Mouse (Mus musculus): ENCODE results near the gene Enpp7. TPM values are rescaled to one million over a fixed set of nuclear protein-coding genes. Genes with fewer than 3 reads are reported as not detected.

Gene Enpp7
- polyA plus RNA-seq (2015; fragmentation: Nextera tagmentation; extraction: Ambion mirVana) = not detected in 2 replicates

DNA sequence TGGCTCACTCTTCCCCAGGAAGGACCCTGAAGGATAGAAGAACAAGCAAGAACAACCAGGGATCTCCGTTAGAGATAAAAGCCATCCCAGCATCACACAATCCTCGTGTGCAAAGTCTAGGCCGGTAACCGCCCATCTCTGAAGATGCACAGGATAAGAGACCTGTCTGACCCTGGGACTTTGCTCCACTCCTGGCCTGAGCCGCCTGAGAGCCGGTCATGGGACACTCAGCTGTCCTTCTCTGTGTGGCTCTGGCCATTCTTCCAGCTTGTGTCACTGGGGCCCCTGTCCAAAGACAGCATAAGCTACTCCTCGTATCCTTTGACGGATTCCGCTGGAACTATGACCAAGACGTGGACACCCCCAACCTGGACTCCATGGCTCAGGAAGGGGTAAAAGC, at the start of gene Enpp7:
Gene Enpp7, plus strand, starts transcription at position 190 of the 400 bp plus-strand sequence.
- WGBS = 91% methylated on average over 10 of the region's 10 CpGs
- H3K4me2 ChIP-seq (replicated peaks) = no peak within 1 kb of the TSS
- H3K9ac ChIP-seq = no peak within 1 kb of the TSS
- H3K4me3 ChIP-seq = no peak within 1 kb of the TSS
- H3K4me1 ChIP-seq = 0 out of 2 replicates have a peak, but pooled peaks cover 5% of the 10 kb centered on the region
- H3K27ac ChIP-seq = no peak within 1 kb of the TSS
- no peaks in the 10 kb centered on the region for H3K36me3 ChIP-seq
- no peaks in the 10 kb centered on the region for H3K9me3 ChIP-seq
- 0 out of 2 replicates have a peak, but pooled peaks cover 3% of the 10 kb centered on the region for H3K27me3 ChIP-seq
- ATAC-seq (ENCODE audit: low FRiP score, low read depth) = no peak

GRCm38 (mm10) chr11:118939731-118940130, 48.3 kb upstream of the Enpp7 start:
- no peaks in the 10 kb centered on the region for H3K36me3 ChIP-seq
- H3K27me3 ChIP-seq = peaks cover 24% of the 10 kb centered on the region
- no peak overlapping the region for H3K9ac ChIP-seq
- no peak for ATAC-seq (ENCODE audit: low FRiP score, low read depth)
- H3K4me1 ChIP-seq = no peaks in the 10 kb centered on the region
- H3K4me3 ChIP-seq = no peak overlapping the region
- WGBS = 83% methylated on average over 4 of the region's 4 CpGs
- no peaks in the 10 kb centered on the region for H3K9me3 ChIP-seq
- no peak overlapping the region for H3K4me2 ChIP-seq (replicated peaks)
- H3K27ac ChIP-seq = no peak overlapping the region

DNA sequence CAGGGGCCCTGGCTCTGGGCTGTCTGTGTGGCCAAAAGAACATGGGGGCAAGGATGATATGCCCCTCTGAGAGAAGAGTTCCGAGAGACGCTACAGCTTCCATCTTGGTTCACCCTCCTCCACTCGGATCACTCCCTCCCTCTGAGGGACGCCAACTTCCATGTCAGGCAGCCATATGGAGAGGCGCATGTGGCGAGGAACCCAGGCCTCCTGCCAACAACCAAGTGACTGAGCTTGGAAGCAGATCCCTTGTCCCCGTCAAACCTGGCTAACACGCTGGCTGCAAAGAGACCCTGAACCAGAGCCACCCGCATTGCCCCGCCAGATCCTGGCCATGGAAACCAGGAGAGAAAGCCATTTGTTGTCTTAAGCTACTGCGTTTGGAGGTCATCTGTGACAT, 47.4 kb upstream of the Enpp7 start:
- Histone ChIP-seq H3K4me2 (replicated peaks) (no peak overlapping the region), H3K4me1 (no peaks in the 10 kb centered on the region), H3K27ac (no peak overlapping the region), H3K9ac (no peak overlapping the region), H3K4me3 (no peak overlapping the region), H3K27me3 (peaks cover 24% of the 10 kb centered on the region), H3K9me3 (no peaks in the 10 kb centered on the region), H3K36me3 (no peaks in the 10 kb centered on the region)
- ATAC-seq (ENCODE audit: low FRiP score, low read depth) = no peak
- 76% methylated on average over 11 of the region's 11 CpGs for WGBS

- ATAC-seq (ENCODE audit: low FRiP score, low read depth) = no peak
- 57% methylated on average over 5 of the region's 5 CpGs for WGBS
- peaks cover 24% of the 10 kb centered on the region for H3K27me3 ChIP-seq
Observed at GRCm38 (mm10) chr11:118941268-118941667, 46.7 kb upstream of the Enpp7 start.

GRCm38 (mm10) chr11:118945868-118946267, 42.1 kb upstream of the Enpp7 start:
- Histone ChIP-seq H3K9ac (no peak overlapping the region), H3K4me2 (replicated peaks) (no peak overlapping the region), H3K27ac (no peak overlapping the region), H3K27me3 (peaks cover 14% of the 10 kb centered on the region), H3K4me3 (no peak overlapping the region), H3K4me1 (no peaks in the 10 kb centered on the region), H3K36me3 (no peaks in the 10 kb centered on the region), H3K9me3 (no peaks in the 10 kb centered on the region)
- ATAC-seq (ENCODE audit: low FRiP score, low read depth) = no peak
- WGBS = 80% methylated on average over 8 of the region's 8 CpGs

More at GRCm38 (mm10) chr11:118941268-118941667, 46.7 kb upstream of the Enpp7 start:
- Histone ChIP-seq H3K4me1 (no peaks in the 10 kb centered on the region), H3K4me2 (replicated peaks) (no peak overlapping the region), H3K27ac (no peak overlapping the region), H3K9ac (no peak overlapping the region), H3K36me3 (no peaks in the 10 kb centered on the region), H3K4me3 (no peak overlapping the region), H3K9me3 (no peaks in the 10 kb centered on the region)

GRCm38 (mm10) chr11:118955016-118955415, 33.0 kb upstream of the Enpp7 start:
- Histone ChIP-seq H3K27me3 (no peaks in the 10 kb centered on the region), H3K4me3 (no peak overlapping the region), H3K9ac (no peak overlapping the region), H3K4me1 (peaks cover 42% of the 10 kb centered on the region), H3K27ac (no peak overlapping the region), H3K36me3 (no peaks in the 10 kb centered on the region), H3K9me3 (no peaks in the 10 kb centered on the region), H3K4me2 (replicated peaks) (no peak overlapping the region)
- no peak for ATAC-seq (ENCODE audit: low FRiP score, low read depth)
- WGBS = 25% methylated on average over 6 of the region's 6 CpGs

DNA sequence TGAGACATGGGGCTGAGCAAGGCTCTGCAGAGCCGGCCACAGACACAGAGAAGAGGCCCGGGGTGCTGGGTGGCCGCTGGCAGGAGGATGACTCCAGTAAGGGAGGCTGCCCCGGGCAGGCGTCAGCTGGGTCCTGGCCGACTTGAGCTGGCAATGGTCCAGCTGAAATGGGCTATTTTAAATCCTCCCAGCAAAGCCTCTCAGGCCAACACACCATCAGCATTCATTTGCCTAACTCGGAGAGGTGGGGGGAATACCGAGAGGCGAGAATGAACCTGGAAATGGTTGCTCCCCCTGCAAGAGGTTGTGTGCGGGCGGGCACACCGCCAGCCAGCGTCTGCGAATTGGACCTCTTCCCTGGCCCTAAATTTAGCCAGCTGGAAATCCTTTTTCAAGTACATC, 30.9 kb upstream of the Enpp7 start:
- 44% methylated on average over 14 of the region's 14 CpGs for WGBS
- Histone ChIP-seq H3K27me3 (no peaks in the 10 kb centered on the region), H3K36me3 (no peaks in the 10 kb centered on the region), H3K4me3 (no peak overlapping the region), H3K9me3 (no peaks in the 10 kb centered on the region), H3K27ac (peak overlapping the region; percentile 48; the same call in 1 of the 2 replicates), H3K4me2 (replicated peaks) (no peak overlapping the region; the same call in 1 of the 2 replicates), H3K4me1 (peaks cover 38% of the 10 kb centered on the region), H3K9ac (no peak overlapping the region)
- no peak for ATAC-seq (ENCODE audit: low FRiP score, low read depth)

GRCm38 (mm10) chr11:118960649-118961048, 27.3 kb upstream of the Enpp7 start:
- no peak overlapping the region for H3K9ac ChIP-seq
- no peak for ATAC-seq (ENCODE audit: low FRiP score, low read depth)
- H3K9me3 ChIP-seq = no peaks in the 10 kb centered on the region
- H3K4me1 ChIP-seq = peaks cover 24% of the 10 kb centered on the region
- H3K27me3 ChIP-seq = no peaks in the 10 kb centered on the region
- 64% methylated on average over 3 of the region's 3 CpGs for WGBS
- H3K4me3 ChIP-seq = no peak overlapping the region
- no peak overlapping the region for H3K27ac ChIP-seq
- H3K4me2 ChIP-seq (replicated peaks) = no peak overlapping the region
- no peaks in the 10 kb centered on the region for H3K36me3 ChIP-seq

DNA sequence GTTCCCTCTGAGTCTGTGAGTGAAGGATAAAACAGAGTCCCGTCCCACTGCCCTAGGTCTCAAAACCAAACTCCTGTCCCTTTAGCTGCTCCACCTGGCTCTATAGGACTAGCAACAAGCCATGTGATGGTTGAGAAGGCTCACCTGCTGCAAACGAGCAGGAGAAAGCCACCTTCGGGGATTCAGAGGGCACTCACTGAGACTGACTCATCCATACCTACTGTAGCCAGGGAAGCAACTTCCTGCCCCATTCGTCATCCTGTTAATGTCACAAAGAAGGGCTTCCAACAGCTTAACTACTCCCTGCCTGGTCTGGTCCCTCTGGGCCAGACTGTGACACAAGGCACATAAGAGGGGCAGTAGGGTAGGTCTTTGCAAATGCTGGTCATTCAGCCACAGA, 25.5 kb upstream of the Enpp7 start:
- Histone ChIP-seq H3K27me3 (no peaks in the 10 kb centered on the region), H3K4me3 (no peak overlapping the region), H3K4me1 (peaks cover 12% of the 10 kb centered on the region), H3K9me3 (no peaks in the 10 kb centered on the region), H3K27ac (no peak overlapping the region), H3K4me2 (replicated peaks) (no peak overlapping the region), H3K9ac (no peak overlapping the region), H3K36me3 (no peaks in the 10 kb centered on the region)
- no peak for ATAC-seq (ENCODE audit: low FRiP score, low read depth)
- 52% methylated on average over 4 of the region's 4 CpGs for WGBS

DNA sequence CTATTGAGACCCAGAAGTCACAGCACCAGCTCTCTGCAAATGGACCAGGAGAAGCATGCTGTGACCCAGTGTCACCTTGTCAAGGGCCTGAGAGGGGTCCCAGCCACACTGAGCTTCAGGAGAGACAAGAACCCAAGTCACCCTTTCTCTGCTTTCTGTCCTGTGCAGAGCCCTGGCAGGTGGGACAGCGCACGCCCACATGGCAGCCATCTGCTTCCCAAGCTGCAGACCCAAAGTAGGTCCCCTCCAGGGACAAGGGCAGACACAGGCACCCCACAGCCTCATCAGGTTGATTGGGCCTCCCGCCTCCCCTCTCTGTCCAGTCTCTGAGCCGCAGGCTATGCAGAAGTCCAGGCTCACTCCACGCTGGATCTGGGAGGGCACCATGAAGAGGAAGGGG, 24.1 kb upstream of the Enpp7 start:
- H3K36me3 ChIP-seq = no peaks in the 10 kb centered on the region
- 84% methylated on average over 5 of the region's 5 CpGs for WGBS
- 0 out of 2 replicates have a peak, but pooled peaks cover 6% of the 10 kb centered on the region for H3K4me1 ChIP-seq
- no peak overlapping the region for H3K27ac ChIP-seq
- no peak overlapping the region for H3K4me2 ChIP-seq (replicated peaks)
- no peak for ATAC-seq (ENCODE audit: low FRiP score, low read depth)
- H3K27me3 ChIP-seq = no peaks in the 10 kb centered on the region
- H3K9me3 ChIP-seq = no peaks in the 10 kb centered on the region
- H3K9ac ChIP-seq = no peak overlapping the region
- H3K4me3 ChIP-seq = no peak overlapping the region

GRCm38 (mm10) chr11:118965078-118965477, 22.9 kb upstream of the Enpp7 start:
- 0 out of 2 replicates have a peak, but pooled peaks cover 6% of the 10 kb centered on the region for H3K4me1 ChIP-seq
- no peak overlapping the region for H3K4me3 ChIP-seq
- H3K4me2 ChIP-seq (replicated peaks) = no peak overlapping the region
- WGBS = 27% methylated on average over 7 of the region's 7 CpGs
- H3K9me3 ChIP-seq = no peaks in the 10 kb centered on the region
- H3K27me3 ChIP-seq = no peaks in the 10 kb centered on the region; the same call in 1 of the 2 replicates
- H3K36me3 ChIP-seq = no peaks in the 10 kb centered on the region
- no peak overlapping the region for H3K9ac ChIP-seq
- H3K27ac ChIP-seq = no peak overlapping the region; the same call in 1 of the 2 replicates
- ATAC-seq (ENCODE audit: low FRiP score, low read depth) = no peak

DNA sequence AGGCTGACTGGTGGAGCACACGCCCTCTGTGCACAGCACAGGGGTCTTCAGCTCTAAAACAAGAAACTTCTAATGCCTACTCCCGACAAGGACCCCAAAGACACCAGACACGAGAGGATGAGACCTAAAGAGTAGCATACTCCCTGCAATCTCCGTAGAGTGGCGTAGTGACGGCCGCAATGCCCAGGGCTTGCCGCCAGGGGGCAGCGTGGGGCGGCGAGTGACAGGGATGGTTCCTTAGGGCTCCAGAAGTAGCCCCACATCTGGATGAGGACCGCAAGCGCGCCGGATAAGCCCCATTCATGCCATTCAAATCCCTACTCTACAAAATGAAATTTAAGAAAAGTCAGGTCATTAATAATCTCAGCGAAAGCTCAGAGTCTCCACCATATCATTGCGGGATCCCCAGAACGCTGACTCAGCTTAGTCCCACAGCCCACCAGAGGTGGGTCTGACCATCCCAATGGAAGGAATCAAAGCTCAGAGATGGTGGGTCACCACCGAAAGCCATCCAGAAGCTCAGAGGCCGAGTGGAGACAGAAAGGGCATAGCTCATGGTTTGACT, 16.4 kb upstream of the Enpp7 start:
- H3K4me3 ChIP-seq = no peak overlapping the region
- peaks cover 38% of the 10 kb centered on the region for H3K27me3 ChIP-seq
- WGBS = 35% methylated on average over 20 of the region's 20 CpGs
- no peaks in the 10 kb centered on the region for H3K36me3 ChIP-seq
- H3K9ac ChIP-seq = no peak overlapping the region
- H3K4me2 ChIP-seq (replicated peaks) = no peak overlapping the region
- H3K4me1 ChIP-seq = peaks cover 6% of the 10 kb centered on the region
- H3K9me3 ChIP-seq = no peaks in the 10 kb centered on the region
- no peak for ATAC-seq (ENCODE audit: low FRiP score, low read depth)
- no peak overlapping the region for H3K27ac ChIP-seq
